Mouse (Mus musculus) midbrain, embryonic 11.5 days (tissue): ENCODE data around the gene Dpp6. TPM values are rescaled to one million over a fixed set of nuclear protein-coding genes. Genes with fewer than 3 reads are reported as not detected.
A peak's percentile ranks its signal among the peaks of the same experiment; 100 is the strongest.

Experiments
- ATAC-seq: fragments of 200-750 bp; cut with Nextera tagmentation; 2 replicates; pipeline ENCODE4 v1.8.0; 2017; ENCODE audit warnings: moderate TSS enrichment, moderate library complexity; ENCODE audit not compliant: low FRiP score
- DNase-seq: peaks from one replicate; pipeline ENCODE4 v3.0.0; 2015; ENCODE audit warnings: low spot score; ENCODE audit errors: missing footprints
- H3K27ac ChIP-seq: fragments of 300-500 bp; sonication (generic); 2 replicates; pipeline ENCODE4 v1.5.1; 2014; ENCODE audit warnings: low read depth, low read length
- H3K27me3 ChIP-seq: fragments of 300-500 bp; sonication (generic); 2 replicates; pipeline ENCODE4 v1.6.1; 2014; ENCODE audit warnings: mild to moderate bottlenecking, low read length, moderate library complexity, mixed read lengths; ENCODE audit not compliant: control insufficient read depth, insufficient read depth
- H3K36me3 ChIP-seq: fragments of 300-500 bp; sonication (generic); 2 replicates; pipeline ENCODE4 v1.6.1; 2014; ENCODE audit warnings: mild to moderate bottlenecking, low read length, moderate library complexity, mixed read lengths; ENCODE audit not compliant: control insufficient read depth, insufficient read depth
- H3K4me1 ChIP-seq: fragments of 300-500 bp; sonication (generic); 2 replicates; pipeline ENCODE4 v1.6.1; 2014; ENCODE audit warnings: low read length; ENCODE audit not compliant: control insufficient read depth, insufficient read depth
- H3K4me2 ChIP-seq: fragments of 300-500 bp; sonication (generic); 2 replicates; pipeline ENCODE4 v1.6.1; 2014; ENCODE audit warnings: mild to moderate bottlenecking, moderate library complexity
- H3K4me3 ChIP-seq: fragments of 300-500 bp; sonication (generic); 2 replicates; pipeline ENCODE4 v1.5.1; 2014; ENCODE audit warnings: low read depth, low read length
- H3K9ac ChIP-seq: fragments of 300-500 bp; sonication (generic); 2 replicates; pipeline ENCODE4 v1.6.1; 2014; ENCODE audit warnings: low read length
- H3K9me3 ChIP-seq: fragments of 300-500 bp; sonication (generic); 2 replicates; pipeline ENCODE4 v1.6.1; 2016; ENCODE audit warnings: low read length; ENCODE audit not compliant: control insufficient read depth
- WGBS: fragments of 180-500 bp; shearing (Covaris S2); extraction: QIAGEN DNeasy Blood & Tissue Kit; methylation state at CpG from one replicate; pipeline ENCODE4 v1.1.7; 2014; 5-methylcytosine and 5-hydroxymethylcytosine counted together
- polyA plus RNA-seq: library from polyadenylated mRNA; unstranded; fragments of >200 nt; fragmentation: Nextera tagmentation; extraction: Ambion mirVana; gene quantifications from 2 replicates; pipeline ENCODE4 v1.2.1, GENCODE M21; 2014

Gene Dpp6
- polyA plus RNA-seq, 1 experiment from 2014 or later = 13.4 TPM

DNA sequence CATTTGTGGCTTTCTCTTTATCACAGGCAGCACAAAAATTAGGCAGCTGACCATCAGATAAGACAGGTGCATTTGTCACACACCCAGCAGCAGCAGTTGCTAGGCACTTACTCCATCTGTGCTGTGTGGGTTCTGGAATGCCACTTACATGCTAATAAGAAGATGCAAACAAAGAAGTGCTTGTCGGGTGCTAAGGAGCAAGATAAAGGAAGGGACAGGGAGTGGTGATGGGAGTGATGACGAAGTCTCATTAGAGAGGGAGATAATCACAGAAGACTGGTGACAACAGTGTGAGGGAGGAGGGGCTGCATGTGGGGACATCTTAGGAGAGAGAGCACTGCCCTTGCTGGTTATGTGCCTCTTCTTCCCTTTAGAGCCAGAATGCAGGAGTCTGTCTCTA lies 174.6 kb downstream of the Dpp6 start:
- 10% methylated on average over 2 of the region's 2 CpGs for WGBS
- H3K4me1 ChIP-seq = peaks cover 13% of the 10 kb centered on the region
- DNase-seq (no peak), ATAC-seq (peak; percentile 89)
- H3K9ac ChIP-seq = no peak overlapping the region
- H3K4me2 ChIP-seq = no peak overlapping the region
- H3K36me3 ChIP-seq = no peaks in the 10 kb centered on the region
- no peaks in the 10 kb centered on the region for H3K9me3 ChIP-seq
- H3K27me3 ChIP-seq = no peaks in the 10 kb centered on the region
- no peak overlapping the region for H3K4me3 ChIP-seq
- peak overlapping the region; percentile 30; the same call in 1 of the 2 replicates for H3K27ac ChIP-seq

DNA sequence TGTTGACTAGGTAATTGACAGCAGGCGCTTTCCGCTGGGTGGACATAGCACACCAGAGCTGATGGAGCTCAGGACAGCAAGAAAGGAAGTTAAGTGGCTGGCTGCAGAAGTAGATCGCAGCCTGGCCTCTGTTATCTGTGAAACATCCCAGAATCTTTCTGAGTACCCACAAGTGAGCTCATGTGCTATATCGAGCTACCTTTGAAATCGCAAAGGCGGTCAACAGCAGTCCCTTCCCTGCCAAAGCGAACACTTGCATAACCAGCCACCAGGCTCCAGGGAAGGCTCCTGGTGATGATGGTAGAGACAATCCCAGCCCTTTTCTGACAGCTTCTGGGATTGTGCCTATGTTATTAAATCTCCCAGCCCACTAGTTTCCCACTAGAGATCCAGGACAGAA lies 186.5 kb downstream of the Dpp6 start:
- Histone ChIP-seq H3K4me3 (no peak overlapping the region), H3K27me3 (no peaks in the 10 kb centered on the region), H3K9ac (no peak overlapping the region), H3K4me2 (no peak overlapping the region), H3K4me1 (no peaks in the 10 kb centered on the region), H3K27ac (no peak overlapping the region), H3K9me3 (no peaks in the 10 kb centered on the region), H3K36me3 (no peaks in the 10 kb centered on the region)
- DNase-seq (no peak), ATAC-seq (no peak)
- WGBS = 94% methylated on average over 7 of the region's 7 CpGs

DNA sequence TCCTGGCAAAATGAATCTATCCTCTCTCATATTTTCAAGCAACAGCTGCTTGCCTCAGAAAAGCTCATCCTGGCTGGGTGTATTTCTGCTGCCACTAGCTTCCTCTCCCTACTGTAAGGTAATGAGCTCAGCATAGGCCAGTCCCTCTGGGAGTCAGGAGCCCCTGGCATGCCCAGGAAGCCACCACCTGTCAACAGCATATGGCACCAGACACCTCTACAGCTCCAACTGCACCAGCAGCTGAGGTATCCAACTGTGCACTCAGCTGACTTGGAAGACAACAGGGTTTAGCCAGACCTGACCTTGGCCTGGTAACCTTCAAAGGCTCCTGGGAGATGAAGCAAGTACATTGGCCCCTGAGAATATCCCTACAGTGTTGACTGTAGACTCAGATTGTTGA lies 192.2 kb downstream of the Dpp6 start:
- no peaks in the 10 kb centered on the region for H3K36me3 ChIP-seq
- H3K27ac ChIP-seq = no peak overlapping the region
- no peak overlapping the region for H3K4me2 ChIP-seq
- H3K9ac ChIP-seq = no peak overlapping the region
- no peaks in the 10 kb centered on the region for H3K4me1 ChIP-seq
- DNase-seq (no peak), ATAC-seq (no peak)
- no peaks in the 10 kb centered on the region for H3K27me3 ChIP-seq
- no peak overlapping the region for H3K4me3 ChIP-seq
- H3K9me3 ChIP-seq = no peaks in the 10 kb centered on the region

DNA sequence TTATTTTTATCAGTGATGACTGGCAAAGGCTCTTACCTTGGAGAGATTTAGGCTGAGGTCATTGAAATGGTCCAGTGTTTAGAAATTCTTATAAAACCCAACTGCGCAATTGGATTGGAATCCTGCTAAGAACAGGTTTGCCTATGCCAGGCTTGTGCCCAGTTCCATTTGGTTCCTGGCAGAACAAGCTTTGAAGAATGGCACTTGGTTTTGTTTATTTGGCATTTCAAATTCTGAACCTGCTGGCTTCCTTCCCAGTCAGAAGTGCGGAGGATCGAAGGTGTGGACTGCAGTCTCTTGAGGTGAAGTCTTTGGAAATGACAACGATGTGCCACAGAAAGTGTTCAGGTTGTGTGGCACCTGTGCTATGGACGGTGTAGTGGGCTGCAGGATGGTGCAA lies 193.6 kb downstream of the Dpp6 start:
- no peak overlapping the region for H3K4me3 ChIP-seq
- H3K27ac ChIP-seq = no peak overlapping the region
- no peak for ATAC-seq
- H3K27me3 ChIP-seq = no peaks in the 10 kb centered on the region
- WGBS = 89% methylated on average over 5 of the region's 5 CpGs
- no peak for DNase-seq
- H3K9me3 ChIP-seq = no peaks in the 10 kb centered on the region
- no peak overlapping the region for H3K9ac ChIP-seq
- H3K4me2 ChIP-seq = no peak overlapping the region
- no peaks in the 10 kb centered on the region for H3K4me1 ChIP-seq
- H3K36me3 ChIP-seq = no peaks in the 10 kb centered on the region

DNA sequence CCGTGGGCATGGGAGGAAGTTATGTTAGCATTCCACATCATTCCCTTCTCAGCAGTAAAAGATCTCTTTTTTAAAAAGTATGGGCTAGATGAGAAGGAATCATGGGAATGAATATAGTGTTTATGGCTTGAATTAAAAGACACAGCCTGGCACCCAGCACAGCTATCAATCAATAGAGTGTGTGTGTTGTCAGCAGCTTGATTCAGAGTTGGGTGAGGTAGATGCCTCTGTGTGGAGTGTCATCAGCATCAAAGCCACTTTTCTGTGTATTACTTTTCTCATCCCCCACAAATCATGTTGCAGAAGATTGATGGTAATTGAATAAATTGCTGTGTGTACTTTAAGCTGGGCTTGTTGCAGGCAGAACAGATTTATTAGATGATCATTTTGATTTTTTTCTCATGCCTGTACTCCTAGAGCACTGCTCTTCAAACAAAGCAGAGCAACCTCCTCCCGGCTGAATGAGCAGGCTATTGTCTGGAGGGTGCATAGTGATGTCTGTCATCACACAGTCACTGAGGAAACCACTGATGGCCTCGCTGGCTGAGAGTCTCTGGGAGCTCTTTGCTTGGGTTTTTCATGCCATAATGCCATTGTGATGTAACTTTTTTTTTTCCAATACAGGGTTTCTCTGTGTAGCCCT lies 201.4 kb downstream of the Dpp6 start:
- WGBS = 40% methylated on average over 3 of the region's 3 CpGs
- Histone ChIP-seq H3K9ac (no peak overlapping the region), H3K9me3 (no peaks in the 10 kb centered on the region), H3K27me3 (no peaks in the 10 kb centered on the region), H3K4me3 (no peak overlapping the region), H3K4me2 (no peak overlapping the region), H3K4me1 (no peaks in the 10 kb centered on the region), H3K36me3 (no peaks in the 10 kb centered on the region), H3K27ac (no peak overlapping the region)
- no peak for ATAC-seq
- no peak for DNase-seq

DNA sequence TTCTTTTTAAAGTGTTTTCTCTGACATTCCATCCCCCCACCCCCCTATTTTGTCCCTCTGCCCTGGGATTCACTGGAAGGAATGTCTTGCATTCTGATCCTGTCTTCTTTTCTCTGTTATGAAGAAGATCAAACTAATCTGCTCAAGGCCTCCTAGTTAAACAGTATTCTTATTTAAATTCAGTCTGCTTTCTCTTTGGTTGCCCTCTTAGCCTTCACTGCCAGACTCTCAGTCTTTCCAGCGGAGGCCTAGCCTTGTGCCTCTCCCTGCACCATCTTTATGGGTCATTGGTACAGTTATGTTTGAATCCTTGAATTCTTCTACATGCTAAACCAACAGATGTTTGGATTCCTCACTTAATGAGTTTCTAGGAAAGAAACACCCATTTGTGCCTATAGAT lies 211.6 kb downstream of the Dpp6 start:
- Histone ChIP-seq H3K27ac (no peak overlapping the region), H3K4me2 (no peak overlapping the region), H3K4me3 (no peak overlapping the region), H3K9ac (no peak overlapping the region), H3K36me3 (no peaks in the 10 kb centered on the region), H3K27me3 (no peaks in the 10 kb centered on the region), H3K4me1 (peaks cover 3% of the 10 kb centered on the region; the same call in 1 of the 2 replicates), H3K9me3 (no peaks in the 10 kb centered on the region)
- no peak for DNase-seq
- ATAC-seq = no peak
- 16% methylated on average over 1 of the region's 1 CpGs for WGBS

DNA sequence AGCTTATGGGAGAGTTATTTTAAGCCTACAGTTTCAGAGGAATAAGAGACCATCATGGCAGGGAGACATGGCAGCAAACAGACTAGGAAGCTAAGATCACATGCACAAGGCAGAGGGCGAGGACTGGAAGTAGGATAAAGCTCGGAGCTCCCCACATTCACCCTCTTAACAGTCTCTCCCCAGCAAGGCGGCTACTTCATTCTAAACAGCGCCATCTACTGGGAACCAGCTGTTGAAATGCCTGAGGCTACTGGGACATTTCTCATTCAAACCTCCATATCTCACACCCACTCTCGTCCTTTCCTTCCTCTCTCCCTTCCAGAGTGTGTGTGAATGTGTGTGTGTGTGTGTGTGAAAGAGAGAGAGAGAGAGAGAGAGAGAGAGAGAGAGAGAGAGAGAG lies 212.8 kb downstream of the Dpp6 start:
- H3K4me2 ChIP-seq = no peak overlapping the region
- H3K4me3 ChIP-seq = no peak overlapping the region
- H3K9me3 ChIP-seq = no peaks in the 10 kb centered on the region
- no peak overlapping the region for H3K27ac ChIP-seq
- peak; percentile 85 for DNase-seq
- 14% methylated on average over 5 of the region's 5 CpGs for WGBS
- no peaks in the 10 kb centered on the region for H3K36me3 ChIP-seq
- no peaks in the 10 kb centered on the region for H3K27me3 ChIP-seq
- peaks cover 3% of the 10 kb centered on the region; the same call in 1 of the 2 replicates for H3K4me1 ChIP-seq
- ATAC-seq = no peak
- no peak overlapping the region for H3K9ac ChIP-seq

DNA sequence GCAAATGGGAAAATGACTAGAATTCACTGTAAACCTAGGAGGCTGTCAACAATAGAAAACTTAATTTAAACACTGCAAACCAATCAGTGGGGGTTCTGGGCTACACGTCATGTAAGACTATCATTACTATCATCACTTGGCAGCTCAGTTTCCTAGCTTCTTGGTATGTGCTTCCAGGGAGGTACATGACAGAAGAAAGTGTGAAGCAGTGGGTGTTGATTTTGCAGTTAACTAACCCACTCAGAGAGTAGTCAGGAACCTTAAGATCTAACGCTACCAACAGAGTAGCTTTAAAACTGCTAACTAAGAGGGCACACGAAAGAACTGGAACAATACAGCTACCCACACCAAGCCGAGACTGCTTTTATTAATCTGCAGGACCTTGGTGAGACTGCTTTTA lies 217.9 kb downstream of the Dpp6 start:
- ATAC-seq = no peak
- H3K4me1 ChIP-seq = no peaks in the 10 kb centered on the region
- H3K27me3 ChIP-seq = no peaks in the 10 kb centered on the region
- H3K4me3 ChIP-seq = no peak overlapping the region
- WGBS = 74% methylated on average over 4 of the region's 4 CpGs
- H3K27ac ChIP-seq = no peak overlapping the region
- H3K36me3 ChIP-seq = no peaks in the 10 kb centered on the region
- no peak overlapping the region for H3K9ac ChIP-seq
- DNase-seq = no peak
- H3K9me3 ChIP-seq = no peaks in the 10 kb centered on the region
- H3K4me2 ChIP-seq = no peak overlapping the region

DNA sequence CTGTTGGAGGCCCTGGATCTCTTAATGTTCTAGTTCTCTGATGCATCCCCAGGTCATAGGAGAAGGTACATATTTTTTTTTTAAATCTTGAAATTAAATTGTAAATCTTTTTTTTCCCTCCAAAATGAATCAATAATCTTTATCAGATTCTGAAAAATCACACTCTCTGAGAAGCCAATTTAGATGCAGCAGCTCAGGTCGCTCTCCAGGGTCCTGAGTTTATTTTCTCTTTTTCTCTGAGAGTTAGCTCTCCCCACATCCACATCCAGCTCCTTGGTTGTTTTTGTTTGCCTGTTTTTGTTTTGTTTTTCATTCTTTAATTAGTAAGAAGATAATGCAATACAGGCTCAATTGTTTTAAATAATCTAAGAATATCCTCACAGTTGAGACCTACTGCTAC lies 218.3 kb downstream of the Dpp6 start:
- H3K36me3 ChIP-seq = no peaks in the 10 kb centered on the region
- no peak for DNase-seq
- H3K27me3 ChIP-seq = no peaks in the 10 kb centered on the region
- no peak overlapping the region for H3K9ac ChIP-seq
- no peaks in the 10 kb centered on the region for H3K4me1 ChIP-seq
- no peak overlapping the region for H3K4me2 ChIP-seq
- no peaks in the 10 kb centered on the region for H3K9me3 ChIP-seq
- H3K4me3 ChIP-seq = no peak overlapping the region
- no peak for ATAC-seq
- H3K27ac ChIP-seq = no peak overlapping the region
- 50% methylated on average over 1 of the region's 1 CpGs for whole genome bisulfite sequencing
